Mouse (Mus musculus): ENCODE measurements around the gene Ncl. TPM values are rescaled to one million over a fixed set of nuclear protein-coding genes. Genes with fewer than 3 reads are reported as not detected.

Ncl gene
- 4.9 and 6.1 TPM in 2 replicates for polyA plus RNA-seq (2012; rRNA removed)

DNA sequence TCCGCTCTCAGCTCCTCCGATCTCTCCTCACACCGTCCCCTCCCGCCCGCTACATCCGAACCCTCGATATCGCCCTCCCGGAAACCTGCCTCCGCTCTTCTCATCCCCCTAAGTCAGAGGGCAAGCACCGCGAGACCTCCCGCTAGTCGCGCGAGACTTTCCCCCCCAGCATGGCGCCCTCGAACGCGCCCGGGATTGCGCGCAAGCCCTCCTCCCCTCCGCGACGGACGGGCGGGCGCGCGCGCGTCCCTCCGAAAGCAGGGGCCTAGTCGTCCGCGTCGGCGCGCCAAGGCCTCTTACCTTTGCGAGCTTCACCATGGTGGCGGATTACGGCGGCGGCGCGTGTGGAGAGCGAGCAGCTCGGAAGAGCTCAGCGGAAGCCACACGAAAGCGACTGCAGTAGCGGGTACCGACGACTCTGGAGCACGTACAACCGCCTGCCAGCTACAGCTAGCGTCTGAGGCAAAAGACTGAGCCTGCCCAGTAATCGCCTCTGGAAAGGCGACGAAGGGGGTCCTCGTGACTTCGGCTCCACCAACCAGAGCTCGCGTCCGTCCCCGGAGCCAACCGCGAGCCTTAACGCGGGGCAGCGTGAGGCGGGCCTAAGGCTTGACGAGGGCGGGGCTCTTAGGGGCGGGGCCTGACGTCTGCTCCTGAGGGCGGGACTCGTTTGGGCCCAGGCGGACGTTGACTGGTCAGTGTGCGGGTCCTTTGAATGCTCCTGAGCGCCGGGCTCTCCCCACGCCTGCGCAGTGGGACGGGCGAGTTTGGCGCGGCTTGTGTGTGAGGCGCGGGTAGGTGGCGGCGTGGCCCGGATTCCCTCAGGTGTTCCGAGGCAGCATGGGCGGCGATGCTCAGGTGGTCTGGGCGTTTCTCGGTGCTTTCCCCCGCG lies at the start of gene Ncl:
Ncl (minus strand) TSS at position 495 of the 892 bp plus-strand sequence.
- peak; percentile 96 for DNase-seq (ENCODE audit: low read depth, low spot score)
- WGBS = under 1% methylated on average over 101 of the region's 102 CpGs

DNA sequence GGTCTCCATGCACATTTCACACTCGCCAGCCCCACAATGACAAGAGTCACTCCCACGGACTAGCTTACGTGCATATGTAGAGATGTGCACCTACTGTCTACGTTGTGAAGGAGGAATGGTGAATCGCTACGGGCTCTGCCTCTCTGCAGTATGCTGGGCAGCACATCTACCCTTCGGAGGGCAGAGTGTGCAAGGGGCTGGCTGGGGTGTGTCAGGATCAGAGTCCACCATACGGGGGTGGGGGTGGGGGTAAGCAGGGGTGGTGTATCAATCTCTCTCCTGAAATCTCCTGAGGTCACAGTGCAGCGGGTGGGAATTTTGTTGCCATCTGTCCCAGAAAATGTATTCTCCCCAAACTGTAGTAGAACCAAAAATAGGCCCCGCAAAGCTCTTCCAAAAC lies 49.3 kb upstream of the Ncl start:
- WGBS = 61% methylated on average over 10 of the region's 10 CpGs
- DNase-seq (ENCODE audit: low read depth, low spot score) = no peak

DNA sequence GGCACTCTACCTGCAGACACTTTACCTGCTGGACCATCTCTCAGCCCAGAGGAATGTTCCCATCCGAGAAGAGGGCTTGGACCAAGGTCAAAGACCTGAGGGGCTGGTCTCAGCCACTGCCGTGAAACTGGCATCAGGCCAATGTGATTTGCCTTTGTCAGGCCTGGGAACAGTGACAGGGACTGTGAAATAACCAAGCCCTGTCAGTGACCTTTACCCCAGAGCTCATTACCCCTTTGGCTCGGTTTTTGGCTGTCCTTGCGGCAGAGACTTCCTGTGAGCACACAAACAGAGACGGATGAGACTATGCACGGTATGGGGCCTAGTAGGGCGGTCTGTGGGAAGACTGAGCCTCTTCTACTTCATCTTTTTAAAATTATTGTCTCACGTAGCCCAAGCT lies 47.7 kb upstream of the Ncl start:
- DNase-seq (ENCODE audit: low read depth, low spot score) = no peak
- WGBS = 22% methylated on average over 8 of the region's 8 CpGs

GRCm38 (mm10) chr1:86406313-86406712 lies 47.1 kb upstream of the Ncl start:
- DNase-seq (ENCODE audit: low read depth, low spot score) = no peak
- WGBS = 57% methylated on average over 4 of the region's 4 CpGs

DNA sequence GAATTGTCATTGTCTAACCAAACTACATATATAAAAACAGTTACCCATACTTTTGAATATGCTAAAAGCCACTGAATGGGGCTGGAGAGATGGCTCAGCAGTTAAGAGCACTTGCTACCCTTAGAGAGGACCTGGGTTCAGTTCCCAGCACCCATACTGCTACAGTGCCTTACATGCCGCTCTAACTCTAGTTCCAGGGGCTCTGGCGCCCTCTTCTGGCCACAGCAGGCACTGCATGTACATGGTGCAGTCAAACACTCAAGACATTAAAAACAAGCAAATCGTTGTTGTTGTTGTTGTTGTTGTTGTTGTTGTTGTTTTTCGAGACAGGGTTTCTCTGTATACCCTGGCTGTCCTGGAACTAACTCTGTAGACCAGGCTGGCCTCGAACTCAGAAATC lies 45.6 kb upstream of the Ncl start:
- DNase-seq (ENCODE audit: low read depth, low spot score) = no peak
- WGBS = 59% methylated on average over 5 of the region's 5 CpGs

GRCm38 (mm10) chr1:86400096-86400754 lies 41.0 kb upstream of the Ncl start:
- 75% methylated on average over 8 of the region's 8 CpGs for WGBS
- no peak for DNase-seq (ENCODE audit: low read depth, low spot score)

GRCm38 (mm10) chr1:86399322-86399721 lies 40.1 kb upstream of the Ncl start:
- WGBS = 64% methylated on average over 3 of the region's 3 CpGs
- no peak for DNase-seq (ENCODE audit: low read depth, low spot score)

GRCm38 (mm10) chr1:86398222-86398621 lies 39.0 kb upstream of the Ncl start:
- no peak for DNase-seq (ENCODE audit: low read depth, low spot score)
- 29% methylated on average over 7 of the region's 7 CpGs for WGBS

GRCm38 (mm10) chr1:86397621-86398020 lies 38.4 kb upstream of the Ncl start:
- no peak for DNase-seq (ENCODE audit: low read depth, low spot score)
- WGBS = 59% methylated on average over 8 of the region's 8 CpGs

- WGBS = 80% methylated on average over 7 of the region's 7 CpGs
- DNase-seq (ENCODE audit: low read depth, low spot score) = no peak
These were observed 36.7 kb upstream of the Ncl start for GRCm38 (mm10) chr1:86395897-86396296.

- WGBS = 84% methylated on average over 3 of the region's 3 CpGs
- no peak for DNase-seq (ENCODE audit: low read depth, low spot score)
These were observed 35.0 kb upstream of the Ncl start for GRCm38 (mm10) chr1:86394246-86394645.

GRCm38 (mm10) chr1:86393219-86393618 lies 34.0 kb upstream of the Ncl start:
- 77% methylated on average over 3 of the region's 3 CpGs for WGBS
- no peak for DNase-seq (ENCODE audit: low read depth, low spot score)

- no peak for DNase-seq (ENCODE audit: low read depth, low spot score)
- 80% methylated on average over 2 of the region's 2 CpGs for WGBS
These were observed 32.2 kb upstream of the Ncl start for GRCm38 (mm10) chr1:86391425-86391824.

GRCm38 (mm10) chr1:86389230-86389629 lies 30.0 kb upstream of the Ncl start:
- 2% methylated on average over 11 of the region's 11 CpGs for WGBS
- DNase-seq (ENCODE audit: low read depth, low spot score) = peak; percentile 16

DNA sequence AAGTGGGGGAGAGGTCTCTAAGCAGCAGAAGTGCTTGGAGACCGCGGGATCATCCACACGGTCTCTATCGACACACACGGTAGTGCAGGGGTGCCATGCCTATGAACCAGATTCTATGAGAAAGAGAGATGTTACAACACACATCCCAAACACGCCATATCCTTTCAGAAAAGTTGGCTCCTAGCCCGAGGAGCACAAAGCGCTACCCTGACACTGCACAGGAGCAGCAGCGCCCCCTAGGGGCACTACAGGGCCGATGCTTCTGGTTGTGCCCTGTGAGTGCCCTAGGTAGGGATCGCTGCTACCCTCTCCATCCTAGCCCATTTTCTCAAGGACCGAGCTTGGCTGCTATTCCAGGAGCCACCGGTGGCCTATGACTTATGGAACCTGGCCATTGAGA lies 21.8 kb upstream of the Ncl start:
- WGBS = 30% methylated on average over 13 of the region's 13 CpGs
- no peak for DNase-seq (ENCODE audit: low read depth, low spot score)

GRCm38 (mm10) chr1:86379161-86379569 lies 20.0 kb upstream of the Ncl start:
- no peak for DNase-seq (ENCODE audit: low read depth, low spot score)
- WGBS = 72% methylated on average over 9 of the region's 9 CpGs

- 27% methylated on average over 6 of the region's 6 CpGs for WGBS
- DNase-seq (ENCODE audit: low read depth, low spot score) = no peak
These were observed 19.5 kb upstream of the Ncl start for GRCm38 (mm10) chr1:86378662-86379061.

- WGBS = 78% methylated on average over 5 of the region's 5 CpGs
- DNase-seq (ENCODE audit: low read depth, low spot score) = no peak
These were observed 17.2 kb upstream of the Ncl start for GRCm38 (mm10) chr1:86376354-86376753.

GRCm38 (mm10) chr1:86371997-86372396 lies 12.8 kb upstream of the Ncl start:
- WGBS = 30% methylated on average over 10 of the region's 10 CpGs
- no peak for DNase-seq (ENCODE audit: low read depth, low spot score)

DNA sequence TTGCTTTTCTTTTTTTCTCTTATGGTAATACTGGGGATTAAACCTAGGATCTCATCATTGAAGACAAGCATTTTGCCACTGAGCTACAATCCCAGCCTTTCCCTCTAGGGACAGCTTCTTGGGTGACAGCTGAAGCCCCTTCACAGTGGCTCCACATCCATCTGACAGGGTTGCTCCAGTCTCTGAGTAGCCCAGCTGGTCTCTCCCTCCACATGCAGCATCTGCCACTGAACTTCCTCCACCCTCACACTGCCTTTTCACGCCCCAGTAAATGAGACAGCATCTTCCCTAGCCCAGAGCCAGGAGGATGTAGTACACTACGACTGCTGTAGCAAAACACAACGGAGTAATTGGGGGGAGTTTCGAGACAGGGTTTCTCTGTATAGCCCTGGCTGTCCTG lies 8.9 kb upstream of the Ncl start:
- DNase-seq (ENCODE audit: low read depth, low spot score) = no peak
- 70% methylated on average over 4 of the region's 4 CpGs for WGBS

DNA sequence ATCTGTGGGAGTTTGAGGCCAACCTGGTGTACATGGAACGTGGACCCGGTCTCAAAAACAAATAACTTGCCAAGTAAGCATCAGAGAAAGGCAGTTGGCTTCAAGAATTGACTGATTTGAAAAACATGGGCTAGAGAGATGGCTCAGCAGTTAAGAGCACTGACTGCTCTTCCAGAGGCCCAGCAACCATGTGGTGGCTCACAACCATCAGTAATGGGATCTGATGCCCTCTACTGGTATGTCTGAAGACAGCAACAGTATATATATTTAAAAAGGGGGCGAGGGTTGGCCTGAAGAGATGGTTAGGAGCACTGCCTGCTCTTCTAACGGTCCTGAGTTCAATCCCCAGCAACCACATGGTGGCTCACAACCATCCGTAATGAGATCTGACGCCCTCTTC lies 4.5 kb upstream of the Ncl start:
- WGBS = 29% methylated on average over 6 of the region's 6 CpGs
- no peak for DNase-seq (ENCODE audit: low read depth, low spot score)

All from large intestine, adult 2 months (tissue).